Mouse (Mus musculus) heart, embryonic 13.5 days (tissue): ENCODE results near the gene Olfr984. TPM values are rescaled to one million over a fixed set of nuclear protein-coding genes. Genes with fewer than 3 reads are reported as not detected.

ENCODE experiments used
- ATAC-seq: fragments of 200-750 bp; cut with Nextera tagmentation; 2 replicates; pipeline ENCODE4 v1.8.0; 2017; ENCODE audit warnings: moderate TSS enrichment; ENCODE audit not compliant: insufficient number of reproducible peaks, low FRiP score, low TSS enrichment; ENCODE audit errors: extremely low read depth
- H3K27ac ChIP-seq: fragments of 300-500 bp; sonication (generic); replicated peaks from 2 replicates; pipeline ENCODE4 v1.5.1; 2015; ENCODE audit warnings: moderate library complexity, mild to moderate bottlenecking, inconsistent platforms
- H3K27me3 ChIP-seq: fragments of 300-500 bp; sonication (generic); replicated peaks from 2 replicates; pipeline ENCODE4 v1.6.1; 2015; ENCODE audit warnings: mild to moderate bottlenecking, inconsistent platforms
- H3K36me3 ChIP-seq: fragments of 300-500 bp; sonication (generic); 2 replicates; pipeline ENCODE4 v1.6.1; 2015; ENCODE audit warnings: mild to moderate bottlenecking, inconsistent platforms
- H3K4me1 ChIP-seq: fragments of 300-500 bp; sonication (generic); 2 replicates; pipeline ENCODE4 v1.6.1; 2015; ENCODE audit warnings: inconsistent platforms
- H3K4me2 ChIP-seq: fragments of 300-500 bp; sonication (generic); 2 replicates; pipeline ENCODE4 v1.6.1; 2015; ENCODE audit warnings: inconsistent platforms, mild to moderate bottlenecking, moderate library complexity
- H3K4me3 ChIP-seq: fragments of 300-500 bp; sonication (generic); 2 replicates; pipeline ENCODE4 v1.5.1; 2015; ENCODE audit warnings: moderate library complexity, mild to moderate bottlenecking, inconsistent platforms
- H3K9ac ChIP-seq: fragments of 300-500 bp; sonication (generic); 2 replicates; pipeline ENCODE4 v1.6.1; 2015; ENCODE audit warnings: inconsistent platforms, mild to moderate bottlenecking, moderate library complexity
- H3K9me3 ChIP-seq: fragments of 300-500 bp; sonication (generic); 2 replicates; pipeline ENCODE4 v1.6.1; 2016; ENCODE audit warnings: inconsistent platforms
- WGBS: fragments of 180-500 bp; shearing (Covaris S2); methylation state at CpG from one replicate; pipeline ENCODE4 v1.1.7; 2015; ENCODE audit warnings: mixed read lengths; 5-methylcytosine and 5-hydroxymethylcytosine counted together
- polyA plus RNA-seq: library from polyadenylated mRNA; unstranded; fragments of >200 nt; fragmentation: Nextera tagmentation; extraction: Ambion mirVana; gene quantifications from 2 replicates; pipeline ENCODE4 v1.2.1, GENCODE M21; 2015

Olfr984 gene
- polyA plus RNA-seq, 1 experiment from 2014 or later = not detected

- Histone ChIP-seq H3K9me3 (no peaks in the 10 kb centered on the region), H3K27ac (no peak within 1 kb of the TSS), H3K4me2 (no peak within 1 kb of the TSS), H3K4me3 (no peak within 1 kb of the TSS), H3K9ac (no peak within 1 kb of the TSS), H3K36me3 (no peaks in the 10 kb centered on the region), H3K4me1 (no peaks in the 10 kb centered on the region), H3K27me3 (no peaks in the 10 kb centered on the region)
- no peak for ATAC-seq
- 71% methylated on average over 2 of the region's 2 CpGs for whole genome bisulfite sequencing
Measured at GRCm38 (mm10) chr9:40073529-40073928, 40.5 kb downstream of the Olfr984 start, which contains the start of gene Olfr982. Olfr982 (plus strand) TSS chr9:40073829.

GRCm38 (mm10) chr9:40050138-40050537, 63.9 kb downstream of the Olfr984 start:
- ATAC-seq = no peak
- no peaks in the 10 kb centered on the region for H3K9me3 ChIP-seq
- H3K4me3 ChIP-seq = no peak overlapping the region
- no peak overlapping the region for H3K4me2 ChIP-seq
- H3K4me1 ChIP-seq = no peaks in the 10 kb centered on the region
- H3K27me3 ChIP-seq = no peaks in the 10 kb centered on the region
- 84% methylated on average over 19 of the region's 19 CpGs for WGBS
- no peak overlapping the region for H3K27ac ChIP-seq
- H3K9ac ChIP-seq = no peak overlapping the region
- H3K36me3 ChIP-seq = no peaks in the 10 kb centered on the region

Other genes starting within 250 kb of the Olfr984 start
- not detected in 2 replicates for gene Olfr972, start 247.8 kb downstream of the Olfr984 start, polyA plus RNA-seq
- not detected in 2 replicates for gene Olfr229, start 206.9 kb downstream of the Olfr984 start, polyA plus RNA-seq
- gene Olfr974, start 176.7 kb downstream of the Olfr984 start, polyA plus RNA-seq = not detected in 2 replicates
- gene Olfr975, start 162.2 kb downstream of the Olfr984 start, polyA plus RNA-seq = not detected in 2 replicates
- gene Olfr976, start 153.1 kb downstream of the Olfr984 start, polyA plus RNA-seq = not detected in 2 replicates
- not detected in 2 replicates for gene Olfr978, start 122.1 kb downstream of the Olfr984 start, polyA plus RNA-seq
- not detected in 2 replicates for gene Olfr979, start 110.7 kb downstream of the Olfr984 start, polyA plus RNA-seq
- not detected in 2 replicates for gene Olfr980, start 104.6 kb downstream of the Olfr984 start, polyA plus RNA-seq
- gene Olfr981, start 92.7 kb downstream of the Olfr984 start, polyA plus RNA-seq = not detected in 2 replicates
- gene Olfr982, start 40.4 kb downstream of the Olfr984 start, polyA plus RNA-seq = not detected in 2 replicates
- gene Olfr983, start 20.6 kb downstream of the Olfr984 start, polyA plus RNA-seq = not detected in 2 replicates
- not detected in 2 replicates for gene Olfr985, start 16.0 kb upstream of the Olfr984 start, polyA plus RNA-seq
- gene Tmem225, start 33.9 kb upstream of the Olfr984 start, polyA plus RNA-seq = not detected in 2 replicates
- gene Olfr986, start 66.7 kb upstream of the Olfr984 start, polyA plus RNA-seq = 0.08 TPM in 1 of 2 replicates, not detected in the other
- gene Zfp202, start 78.1 kb upstream of the Olfr984 start, polyA plus RNA-seq = 3.7 and 3.8 TPM in 2 replicates
- 0.69 and 1.3 TPM in 2 replicates for gene Scn3b, start 155.0 kb upstream of the Olfr984 start, polyA plus RNA-seq